Mouse (Mus musculus): ENCODE data around the gene Bcl11a.
A peak's percentile ranks its signal among the peaks of the same experiment; 100 is the strongest.

Gene Bcl11a

DNA sequence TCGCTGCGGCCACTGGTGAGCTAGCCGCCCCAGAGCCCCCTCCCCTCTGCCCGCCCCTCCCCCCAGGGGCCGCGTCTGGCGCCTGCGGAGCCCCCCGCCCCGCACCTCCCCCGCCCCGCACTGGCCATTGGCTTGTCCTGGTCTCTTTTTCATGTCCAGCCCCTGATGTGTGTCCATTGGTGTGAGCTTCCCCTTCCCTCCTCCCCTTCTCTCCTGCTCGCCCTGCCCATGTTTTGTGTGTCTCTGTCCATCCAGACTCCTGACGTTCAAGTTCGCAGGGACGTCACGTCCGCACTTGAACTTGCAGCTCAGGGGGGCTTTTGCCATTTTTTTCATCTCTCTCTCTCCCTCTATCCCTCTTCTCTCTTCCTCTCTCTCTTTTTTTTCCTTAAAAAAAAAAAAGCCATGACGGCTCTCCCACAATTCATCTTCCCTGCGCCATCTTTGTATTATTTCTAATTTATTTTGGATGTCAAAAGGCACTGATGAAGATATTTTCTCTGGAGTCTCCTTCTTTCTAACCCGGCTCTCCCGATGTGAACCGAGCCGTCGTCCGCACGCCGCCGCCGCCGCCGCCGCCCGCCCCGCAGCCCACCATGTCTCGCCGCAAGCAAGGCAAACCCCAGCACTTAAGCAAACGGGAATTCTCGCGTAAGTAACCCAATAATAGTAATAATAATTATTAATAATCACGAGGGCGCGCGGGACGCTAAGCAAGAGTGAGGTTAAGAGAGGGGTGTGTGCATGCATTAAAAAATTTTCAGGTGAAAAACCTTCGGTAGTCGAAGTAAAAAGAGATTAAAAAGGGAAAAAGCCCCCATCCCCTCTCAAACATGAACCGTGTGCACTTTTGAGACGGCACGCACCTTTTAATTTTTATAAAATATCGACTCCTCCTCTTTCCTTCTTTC is at the start of gene Bcl11a:
Gene Bcl11a (plus strand): TSS at position 262 of the 911 bp plus-strand sequence.
- peak in 1 of 2 experiments; percentile 12 for DNase-seq

DNA sequence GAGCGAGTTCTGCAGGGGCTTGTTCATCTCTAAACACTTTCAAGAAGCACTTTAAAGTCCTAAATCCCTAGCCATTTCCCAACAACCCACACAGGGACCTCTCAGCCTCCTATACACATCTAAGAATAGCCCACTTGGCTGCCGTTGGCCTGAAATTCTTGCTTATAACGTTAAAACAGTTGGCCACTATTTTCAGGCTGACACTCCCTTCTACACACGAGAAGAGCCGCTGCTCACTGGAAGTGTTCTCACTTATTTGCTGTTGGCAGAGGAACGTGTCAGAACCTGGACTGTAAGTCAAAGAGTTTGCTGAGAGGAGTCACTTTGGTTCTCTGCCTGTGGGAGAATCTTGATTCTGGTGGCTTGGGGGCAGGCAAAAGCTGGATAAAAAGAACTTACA is 33.8 kb upstream of the Bcl11a start:
- no peak for DNase-seq

DNA sequence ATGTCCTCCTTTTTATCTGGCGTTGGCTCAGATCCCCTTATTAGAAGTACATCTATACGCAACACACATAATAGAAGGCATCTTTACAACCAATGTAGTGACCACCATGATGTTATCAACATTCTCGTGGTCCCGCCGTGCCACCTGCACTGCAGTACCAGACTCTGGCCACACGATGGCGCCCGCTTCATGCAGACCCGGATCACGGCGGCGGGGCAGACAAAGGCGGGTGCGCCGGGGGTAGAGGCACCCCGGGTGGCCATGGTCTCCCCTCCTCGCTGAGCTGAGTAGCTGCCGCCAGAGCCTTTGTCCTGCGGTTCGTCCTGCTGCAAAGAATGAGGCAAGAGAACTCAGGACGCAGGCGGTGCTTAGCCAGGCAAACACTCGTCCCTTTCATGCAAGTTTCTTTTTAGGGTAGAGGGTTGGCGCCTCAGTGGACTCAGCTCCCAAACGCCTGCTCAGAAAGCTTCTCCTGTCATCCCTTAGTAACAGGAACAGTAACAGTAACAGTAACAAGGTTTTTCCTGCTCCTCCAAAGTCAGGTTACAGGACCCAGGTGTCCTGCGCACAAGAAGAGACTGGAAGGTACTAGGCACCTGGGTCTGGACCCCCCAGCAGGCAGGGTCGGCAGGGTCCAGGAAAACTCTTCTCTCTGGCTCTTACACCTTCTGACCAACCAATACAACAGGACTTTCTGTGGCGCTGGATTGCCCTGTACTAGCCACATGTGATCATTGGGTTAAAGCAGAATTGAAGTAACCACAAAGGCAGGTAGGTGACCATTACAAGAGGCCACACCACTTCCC is 28.4 kb upstream of the Bcl11a start:
- peak; percentile 42 to 86 for DNase-seq

DNA sequence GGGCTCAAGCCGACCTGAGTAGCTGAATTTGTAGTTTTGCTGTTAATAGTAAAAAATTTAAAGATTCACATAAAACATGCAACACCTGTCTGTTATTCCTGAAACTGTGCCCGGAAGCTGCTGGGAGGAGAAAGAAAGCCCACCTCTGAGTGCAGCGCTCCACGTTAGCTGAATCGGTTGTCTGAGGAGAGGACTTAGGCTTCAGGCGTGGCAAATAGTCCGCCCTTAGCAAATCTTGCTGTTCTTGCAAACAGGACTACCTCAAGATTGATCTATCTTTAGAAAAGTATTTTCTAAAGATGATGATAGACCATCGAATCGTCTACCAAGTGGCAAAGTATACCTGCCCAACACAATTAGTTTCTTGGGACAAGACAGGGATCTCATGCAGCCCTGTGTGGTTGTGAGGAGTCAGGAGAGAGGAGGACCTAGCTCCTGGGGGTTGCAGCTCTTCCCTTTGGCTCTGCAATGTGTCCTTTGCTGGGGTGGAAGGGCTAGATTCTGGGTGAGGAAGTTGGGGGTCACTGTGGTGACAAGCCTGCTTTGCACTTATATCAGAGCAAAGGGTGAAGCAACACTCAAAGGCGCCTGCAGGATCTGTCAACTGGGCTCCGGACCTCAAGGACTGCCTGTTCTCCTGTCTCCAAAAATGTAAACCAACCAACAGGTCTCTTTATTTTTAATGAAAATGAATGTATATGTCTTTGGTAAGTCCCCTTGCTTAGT is 27.7 kb upstream of the Bcl11a start:
- DNase-seq = no peak

DNA sequence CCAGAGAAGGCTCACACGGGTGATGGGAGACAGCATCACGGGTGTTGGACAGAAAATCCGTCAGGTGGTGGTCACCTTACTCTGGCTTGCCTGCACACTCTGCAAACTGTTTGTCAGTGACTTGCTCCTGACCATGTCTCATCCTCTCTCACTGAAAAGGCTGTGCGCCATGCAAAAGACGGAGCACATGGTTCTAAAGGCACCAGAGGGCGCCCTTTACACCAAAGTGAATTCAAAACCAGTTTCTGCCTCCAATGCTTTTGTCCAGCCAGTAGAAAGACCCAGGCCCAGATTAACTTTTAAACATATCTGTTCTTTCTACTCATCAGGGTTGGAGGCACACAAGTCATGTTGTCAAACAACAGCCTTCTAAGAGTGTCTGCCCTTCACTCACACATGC is 25.0 kb upstream of the Bcl11a start:
- DNase-seq = peak in 1 of 2 experiments; percentile 22

DNA sequence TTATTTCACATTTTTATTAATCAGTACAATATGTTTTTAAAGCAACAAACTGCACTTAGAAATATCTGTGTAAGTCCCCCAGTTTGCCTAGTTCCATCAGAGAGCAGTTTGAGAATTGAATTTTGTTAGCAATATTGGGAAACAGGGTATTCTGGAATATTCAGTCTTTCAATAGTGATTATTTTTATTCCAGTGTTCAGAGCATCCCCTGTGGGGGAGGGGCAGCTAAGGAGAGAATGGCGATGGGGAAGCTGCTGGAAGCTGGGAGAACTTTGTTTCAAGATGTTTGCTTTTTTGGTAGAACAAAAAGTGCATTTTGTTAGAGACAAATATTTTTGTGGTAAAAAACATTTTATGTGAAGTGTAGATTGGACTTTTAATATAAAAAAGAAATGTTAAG is 18.7 kb upstream of the Bcl11a start:
- no peak for DNase-seq

DNA sequence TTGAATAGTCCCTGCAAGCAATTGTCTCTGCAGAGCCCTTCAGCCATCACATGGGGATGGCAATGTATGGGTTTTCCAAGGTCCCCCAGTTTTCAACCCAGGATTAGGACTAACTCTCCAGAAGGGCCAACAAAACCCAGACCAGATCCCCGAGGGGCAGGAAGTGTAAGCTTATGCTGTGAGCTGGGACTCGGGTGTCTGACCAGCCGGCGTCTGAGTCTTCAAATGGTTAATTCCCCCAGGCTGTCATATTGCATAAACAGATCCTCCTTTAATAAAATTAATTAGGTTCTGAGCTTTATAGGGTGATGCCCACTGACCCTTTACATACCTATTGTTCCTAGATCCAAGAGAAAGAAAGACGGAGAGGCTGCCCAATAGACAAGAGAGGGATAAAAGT is 17.4 kb upstream of the Bcl11a start:
- no peak for DNase-seq

DNA sequence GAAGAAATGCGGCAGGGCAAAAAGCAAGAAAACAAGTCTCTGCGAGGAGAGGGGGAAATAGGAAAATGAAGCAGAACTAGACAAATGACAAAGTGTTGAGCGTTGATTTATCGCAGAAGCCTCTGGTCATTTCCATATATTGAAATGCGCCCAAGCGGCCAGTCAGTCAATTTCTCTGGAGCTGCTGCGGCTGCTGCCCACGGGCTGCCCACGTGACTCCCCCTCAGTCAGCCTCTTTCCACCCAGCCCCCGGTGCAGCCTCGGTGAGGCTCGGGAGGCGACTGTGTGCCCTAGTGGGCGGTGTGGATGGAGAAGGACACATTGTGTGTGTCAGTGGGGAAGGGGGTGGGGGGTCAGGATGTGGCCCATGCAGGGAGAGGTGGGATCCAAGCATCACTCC is 16.0 kb upstream of the Bcl11a start:
- no peak for DNase-seq

DNA sequence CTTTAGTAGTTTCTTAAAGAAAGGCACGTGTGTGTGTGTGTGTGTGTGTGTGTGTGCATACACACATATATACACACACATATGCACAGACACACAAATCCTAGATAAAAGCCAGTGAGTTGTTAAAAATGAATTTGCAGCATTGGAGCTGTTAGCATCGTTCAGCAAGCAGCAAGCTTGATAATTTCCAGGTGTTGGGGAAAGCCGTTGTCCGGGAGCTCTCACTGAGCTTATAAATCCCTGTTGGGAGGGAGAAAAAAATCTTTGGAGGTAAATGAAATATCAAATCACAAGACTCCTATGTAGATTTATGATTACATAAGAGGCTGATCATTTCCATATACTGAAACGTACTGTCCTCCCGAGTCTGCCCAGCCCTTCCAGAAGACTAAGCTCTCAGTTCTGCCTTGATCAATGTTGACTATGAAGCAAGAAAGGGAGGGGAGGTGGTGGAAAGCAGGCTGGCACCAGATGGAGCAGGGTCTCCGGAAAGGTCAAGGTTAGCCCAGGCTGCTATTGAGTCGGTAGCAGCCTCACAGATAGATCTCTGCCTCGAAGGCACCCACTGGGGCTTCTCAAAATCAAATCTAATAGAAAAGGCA is 15.3 kb upstream of the Bcl11a start:
- no peak for DNase-seq

DNA sequence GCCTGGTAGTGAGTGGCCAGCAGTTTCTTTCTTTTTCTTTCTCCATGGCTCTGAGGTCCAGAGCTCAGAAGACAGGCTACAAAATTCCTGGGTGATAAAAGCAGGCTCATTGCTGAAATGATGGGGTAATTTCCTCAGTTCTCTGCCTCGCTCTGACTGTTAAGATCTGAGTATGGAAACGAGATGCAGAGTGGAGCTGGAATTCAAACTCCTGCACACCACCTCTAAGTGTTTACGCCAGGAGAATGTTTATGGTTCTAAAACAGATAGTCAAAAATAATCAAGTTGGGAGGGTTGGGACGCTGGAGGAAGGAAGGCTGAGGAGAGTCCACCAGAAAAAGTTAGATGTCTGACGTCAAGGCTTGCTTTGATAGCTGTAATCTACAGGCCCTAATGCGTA is 13.6 kb upstream of the Bcl11a start:
- no peak for DNase-seq

DNA sequence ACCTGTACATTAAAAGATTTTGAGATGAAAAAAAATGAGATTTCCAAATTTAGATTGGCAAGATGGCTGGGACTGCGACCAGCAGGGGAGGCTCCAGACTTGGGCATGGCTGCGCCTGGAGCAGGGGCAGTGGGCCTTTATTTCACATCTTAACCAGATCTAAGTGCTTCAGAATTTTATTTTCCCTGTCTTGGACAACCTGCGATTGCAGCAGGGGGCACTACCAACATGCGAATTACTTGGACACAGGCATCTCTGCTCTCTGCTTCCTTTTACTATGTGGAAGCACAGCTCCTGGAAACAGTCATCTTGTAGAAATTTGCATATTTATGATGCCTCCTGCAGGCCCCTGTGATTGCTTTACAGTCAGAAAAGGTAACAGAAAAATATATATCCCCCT is 12.5 kb upstream of the Bcl11a start:
- peak in 1 of 2 experiments; percentile 10 for DNase-seq

DNA sequence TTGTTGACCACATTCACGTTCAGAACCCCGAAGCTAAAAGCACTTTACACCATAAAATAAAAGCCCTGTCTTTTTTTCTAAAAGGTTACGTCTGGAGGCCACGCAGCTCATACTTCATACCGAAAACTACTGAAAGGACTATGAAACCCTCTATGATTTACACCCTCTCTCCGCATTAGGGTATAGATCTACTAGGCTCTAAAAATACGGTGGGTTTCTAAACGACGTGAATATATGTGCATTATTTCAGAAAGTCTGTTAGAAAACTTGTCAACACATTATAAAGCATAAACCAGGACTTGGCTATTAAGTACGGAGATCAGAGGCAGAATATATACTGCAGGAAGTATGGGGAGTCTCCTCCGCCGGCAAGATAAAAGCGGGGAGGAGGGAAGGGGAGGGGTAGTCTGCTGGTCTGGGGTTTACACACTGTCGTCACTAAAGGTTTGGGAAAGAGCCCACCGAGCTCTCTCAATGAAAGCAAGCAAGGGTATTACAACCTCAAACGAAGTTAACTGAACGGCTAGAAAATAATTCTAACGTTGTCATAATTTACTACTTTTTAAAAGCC is 3.8 kb upstream of the Bcl11a start:
- DNase-seq = no peak

DNA sequence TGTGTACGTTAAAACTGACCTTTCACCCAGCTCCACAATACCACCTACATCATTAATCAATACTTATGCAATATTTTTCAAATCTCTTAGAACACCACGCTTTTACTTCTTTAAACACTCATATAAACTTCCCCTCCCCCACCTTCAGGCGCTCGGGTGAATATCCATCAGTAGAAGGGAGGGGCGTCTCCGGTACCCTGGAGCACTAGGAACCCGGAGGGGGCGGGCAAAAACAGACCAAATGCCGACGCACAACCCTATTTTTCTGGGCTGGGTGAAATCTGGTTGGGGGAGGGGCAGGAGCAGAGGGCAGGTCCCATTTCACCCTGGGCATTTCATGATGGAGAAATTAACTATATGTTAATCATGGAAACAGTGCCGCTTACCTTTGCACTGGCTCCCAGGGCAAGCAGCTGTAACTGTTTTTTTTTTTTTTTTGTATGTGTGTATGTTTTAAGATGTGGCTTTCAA is 3.2 kb upstream of the Bcl11a start, which contains the start of gene A830031A19Rik:
Gene A830031A19Rik (minus strand): TSS at position 421 of the 471 bp plus-strand sequence.
- peak in 1 of 2 experiments; percentile 7 for DNase-seq

DNA sequence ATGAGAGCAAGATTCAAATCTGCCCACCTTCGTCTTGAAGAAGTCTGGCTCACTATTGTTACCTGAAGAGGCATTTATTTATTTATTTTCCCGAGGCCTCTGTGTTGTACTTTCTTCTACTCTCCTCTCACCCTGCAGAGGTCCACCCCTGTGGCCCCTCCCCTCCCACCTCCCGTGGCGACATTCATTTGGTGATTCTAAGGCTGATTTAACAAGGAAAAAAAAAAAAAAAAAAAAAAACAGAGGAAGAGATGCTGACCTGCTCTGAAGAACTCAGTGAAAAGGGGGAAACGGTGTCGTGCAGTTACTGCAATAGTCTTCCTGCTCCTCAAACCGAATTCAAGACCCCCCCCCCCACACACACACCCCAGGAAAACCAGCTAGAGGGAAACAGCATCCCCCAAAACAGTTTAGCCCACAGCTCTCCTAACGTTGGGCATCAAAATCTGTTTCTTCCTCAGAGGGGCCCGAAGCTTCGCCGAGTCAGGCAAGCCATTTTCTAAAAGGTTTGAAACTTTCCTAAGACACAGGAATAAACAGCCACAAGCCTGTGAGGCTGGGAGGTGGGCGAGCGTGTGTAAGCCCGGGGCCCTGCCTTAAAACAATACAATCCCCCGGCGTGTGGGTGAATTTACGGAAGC is 2.2 kb upstream of the Bcl11a start:
- no peak for DNase-seq

DNA sequence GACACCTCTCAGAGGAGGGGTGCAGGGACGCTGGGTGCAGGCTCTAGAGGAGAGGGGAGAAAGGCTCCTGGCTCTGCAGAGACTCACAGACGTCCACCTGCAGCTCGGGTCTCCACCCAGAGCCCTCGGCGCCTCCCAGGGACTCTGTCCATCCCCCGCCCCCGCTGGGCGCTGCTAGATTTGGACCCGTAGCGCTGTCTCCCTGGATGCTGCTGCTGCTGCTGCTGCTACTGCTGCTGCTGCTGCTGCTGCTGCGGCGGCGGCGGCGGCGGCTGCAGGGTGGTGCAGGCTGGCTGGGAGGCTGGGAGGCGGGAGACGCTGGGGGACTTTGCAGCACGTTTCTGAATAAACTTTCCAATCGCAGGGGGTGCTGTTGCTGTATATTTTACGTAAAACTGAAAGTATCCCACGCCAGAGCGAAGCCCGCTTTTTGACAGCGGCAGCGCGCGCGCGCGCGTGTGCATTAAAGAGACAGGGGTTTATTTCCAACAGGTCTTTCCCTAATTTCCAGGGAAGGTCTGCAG is 1.7 kb upstream of the Bcl11a start:
- peak in 1 of 2 experiments; percentile 62 for DNase-seq

DNA sequence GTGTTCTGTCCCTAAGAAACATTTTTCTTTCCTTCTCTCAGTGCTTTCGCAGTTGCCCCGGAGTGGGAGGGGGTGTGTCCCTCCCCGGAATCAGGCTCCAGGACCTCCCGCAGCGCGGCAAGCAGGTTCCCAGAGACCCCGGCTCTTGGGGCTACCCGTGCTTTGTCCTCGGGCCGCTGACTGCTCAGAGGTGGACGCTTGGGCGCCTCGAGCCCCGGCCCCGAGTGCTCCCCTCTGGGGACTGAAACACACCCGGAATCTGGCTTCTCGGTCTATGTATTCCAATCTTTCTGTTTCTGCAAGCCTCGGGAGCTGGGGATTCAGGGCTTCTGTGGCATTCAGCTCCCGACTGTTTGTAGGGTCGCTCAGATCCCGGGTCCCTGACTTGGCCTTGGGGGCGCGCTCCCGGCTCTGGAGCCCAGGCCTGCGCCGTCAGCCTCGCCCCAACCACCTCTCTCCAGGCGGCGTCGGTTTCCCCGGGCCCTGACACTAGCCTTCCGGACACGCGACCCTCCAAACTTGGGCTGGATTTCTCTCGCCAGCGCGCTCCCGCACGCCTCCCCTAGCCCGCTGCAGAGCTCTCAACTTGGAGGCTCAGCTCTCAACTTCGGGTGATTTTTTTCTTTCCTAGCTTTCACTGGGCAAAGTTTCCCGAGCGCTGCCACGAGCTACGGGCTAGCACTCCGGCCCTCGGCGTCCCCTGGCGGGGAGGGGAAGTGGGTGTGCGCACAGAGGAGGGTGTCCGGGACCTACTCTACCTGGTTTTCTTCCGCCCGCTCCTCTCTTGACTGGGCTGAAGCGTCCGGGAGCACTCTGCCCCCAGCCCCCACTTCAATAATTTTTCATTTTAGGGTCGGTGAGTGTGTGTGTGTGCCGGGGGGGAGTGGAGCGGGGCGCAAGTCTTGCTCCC is 780 bp upstream of the Bcl11a start:
- peak in 1 of 2 experiments; percentile 70 for DNase-seq

DNA sequence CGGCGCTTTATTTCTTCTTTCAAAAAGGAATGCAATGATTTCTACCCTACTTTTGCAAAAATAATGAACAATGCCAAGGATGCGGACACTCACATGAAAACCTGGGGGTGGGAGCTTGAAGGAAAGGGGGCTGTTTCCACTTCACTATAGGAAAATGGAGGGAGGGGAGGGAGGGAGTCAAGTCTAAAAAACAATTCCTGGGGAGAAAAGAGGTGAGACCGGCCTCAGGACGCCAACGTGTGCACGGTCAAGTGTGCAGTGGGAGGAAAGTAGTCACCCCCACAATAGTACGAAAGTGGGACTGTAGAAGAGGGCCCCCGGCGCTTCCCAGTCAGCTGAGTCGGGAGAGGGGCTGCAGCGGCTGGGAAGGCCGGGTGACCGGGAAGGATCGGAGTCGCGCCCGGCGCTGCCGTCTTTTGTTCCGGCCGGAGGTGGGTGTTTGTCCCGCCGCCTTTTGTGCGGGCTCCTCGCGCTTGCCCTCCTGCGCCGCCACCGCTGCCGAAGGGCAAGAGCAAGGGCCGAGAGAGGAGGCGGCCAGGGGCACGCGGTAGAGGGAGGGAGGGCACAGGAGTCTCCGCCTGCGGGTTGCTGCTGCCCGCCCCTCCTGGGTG is 955 bp downstream of the Bcl11a start:
- DNase-seq = peak in 1 of 2 experiments; percentile 35

DNA sequence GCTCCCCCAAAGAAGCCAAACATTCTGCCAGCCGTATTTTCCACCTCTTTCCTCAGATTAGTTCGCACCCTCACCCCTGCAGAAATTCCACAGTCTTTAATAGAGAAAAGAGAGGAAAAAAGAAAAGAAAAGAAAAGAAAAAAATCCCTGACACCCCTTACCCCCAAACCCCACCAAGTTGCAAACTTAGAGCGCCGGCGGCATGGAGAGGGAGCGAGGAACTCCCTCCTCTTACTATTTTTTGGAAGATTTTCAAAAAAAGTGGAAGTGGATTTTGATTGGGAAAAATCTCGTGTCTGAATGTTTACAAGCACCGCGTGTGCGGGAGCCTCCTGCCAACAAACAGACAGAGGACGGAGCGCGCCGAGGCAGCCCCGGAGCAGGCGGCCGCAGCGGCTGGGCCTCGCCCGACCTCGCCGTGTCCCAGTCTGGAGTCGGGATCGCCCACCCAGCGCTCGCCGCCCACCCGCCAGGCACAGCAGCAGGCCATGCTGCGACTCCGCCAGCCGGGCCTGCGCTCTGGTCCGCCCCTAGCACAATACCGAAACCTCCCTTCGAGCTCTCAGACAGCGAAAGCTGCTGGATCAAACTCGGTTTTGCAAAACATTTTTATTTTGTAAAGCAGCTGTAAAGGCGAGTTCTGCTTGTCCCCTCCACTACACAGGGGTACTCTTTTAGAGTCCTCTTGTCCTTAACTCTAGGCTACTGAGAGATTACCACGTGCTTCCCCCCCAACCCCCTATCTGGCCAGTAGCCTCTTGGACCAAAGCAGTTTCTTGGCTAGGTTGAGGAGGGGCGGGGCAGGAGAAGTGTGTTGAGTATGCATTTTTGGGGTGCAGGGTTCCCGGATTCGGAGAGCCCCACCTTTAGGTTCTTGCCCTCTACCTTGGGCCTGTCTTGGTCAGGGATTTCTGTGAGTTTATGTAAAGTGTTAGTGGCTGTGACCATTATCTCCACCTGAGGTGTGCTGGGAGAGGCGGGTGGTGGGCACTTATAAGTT is 1.8 kb downstream of the Bcl11a start:
- peak in 1 of 2 experiments; percentile 34 for DNase-seq
